Mouse (Mus musculus) urinary bladder, adult 2 months (tissue): ENCODE results near the gene Zfp36l2. TPM values are rescaled to one million over a fixed set of nuclear protein-coding genes. Genes with fewer than 3 reads are reported as not detected.
"Not testable (repeated sequence)": the region's sequence is repeated elsewhere in the genome, so short reads cannot be mapped to it uniquely, and the experiment has no call there.

Source experiments
- DNase-seq: peaks from one replicate; pipeline ENCODE4 v3.0.0; 2022; ENCODE audit warnings: low spot score
- polyA plus RNA-seq: library from polyadenylated mRNA; depleted of rRNA; stranded (reverse); fragments of >200 nt; gene quantifications from 2 replicates; pipeline ENCODE4 v1.2.3, GENCODE M21; 2012; rRNA removed

The Zfp36l2 gene
- 67.9 and 84.3 TPM in 2 replicates for polyA plus RNA-seq

- DNase-seq: peak; percentile 99
These were observed at the start of gene Zfp36l2 for GRCm38 (mm10) chr17:84187727-84188373. Zfp36l2 (minus strand) TSS chr17:84187947.

- DNase-seq: no peak
These were observed 49.2 kb upstream of the Zfp36l2 start for GRCm38 (mm10) chr17:84236781-84237557.

- no peak for DNase-seq
These were observed 47.7 kb upstream of the Zfp36l2 start for GRCm38 (mm10) chr17:84235399-84235928.

GRCm38 (mm10) chr17:84234785-84235184, 47.0 kb upstream of the Zfp36l2 start:
- DNase-seq: not testable (repeated sequence)

- no peak for DNase-seq
These were observed 46.0 kb upstream of the Zfp36l2 start for GRCm38 (mm10) chr17:84233758-84234157.

GRCm38 (mm10) chr17:84231361-84231760, 43.6 kb upstream of the Zfp36l2 start:
- no peak for DNase-seq

- no peak for DNase-seq
These were observed 40.5 kb upstream of the Zfp36l2 start for GRCm38 (mm10) chr17:84228223-84228622.

GRCm38 (mm10) chr17:84226681-84227080, 38.9 kb upstream of the Zfp36l2 start:
- no peak for DNase-seq

- DNase-seq: no peak
These were observed 38.5 kb upstream of the Zfp36l2 start for GRCm38 (mm10) chr17:84226231-84226630.

- no peak for DNase-seq
These were observed 36.6 kb upstream of the Zfp36l2 start for GRCm38 (mm10) chr17:84224217-84224887.

- DNase-seq: not testable (repeated sequence)
These were observed 31.1 kb upstream of the Zfp36l2 start for GRCm38 (mm10) chr17:84218841-84219240.

GRCm38 (mm10) chr17:84217696-84218095, 29.9 kb upstream of the Zfp36l2 start:
- DNase-seq: no peak

- DNase-seq: no peak
These were observed 27.7 kb upstream of the Zfp36l2 start for GRCm38 (mm10) chr17:84215264-84215960.

GRCm38 (mm10) chr17:84213464-84213863, 25.7 kb upstream of the Zfp36l2 start:
- no peak for DNase-seq

GRCm38 (mm10) chr17:84207611-84208010, 19.9 kb upstream of the Zfp36l2 start:
- no peak for DNase-seq

- DNase-seq: no peak
These were observed 18.5 kb upstream of the Zfp36l2 start for GRCm38 (mm10) chr17:84206239-84206638.

GRCm38 (mm10) chr17:84204962-84205361, 17.2 kb upstream of the Zfp36l2 start:
- DNase-seq: no peak

GRCm38 (mm10) chr17:84203340-84203739, 15.6 kb upstream of the Zfp36l2 start:
- no peak for DNase-seq

GRCm38 (mm10) chr17:84201183-84201582, 13.4 kb upstream of the Zfp36l2 start:
- no peak for DNase-seq

GRCm38 (mm10) chr17:84197912-84198344, 10.2 kb upstream of the Zfp36l2 start:
- no peak for DNase-seq

- DNase-seq: no peak
These were observed 8.6 kb upstream of the Zfp36l2 start for GRCm38 (mm10) chr17:84196329-84196728.

- peak; percentile 15 for DNase-seq
These were observed 8.1 kb upstream of the Zfp36l2 start for GRCm38 (mm10) chr17:84195835-84196234.
